Mouse (Mus musculus) MEL-GATA-1-ER (cell line): ENCODE data around the gene Cwc25.
"Not testable (repeated sequence)": the region's sequence is repeated elsewhere in the genome, so short reads cannot be mapped to it uniquely, and the experiment has no call there.

Experiments
- DNase-seq: peaks from one replicate; pipeline ENCODE4 v3.0.0-alpha.2; 2012; ENCODE audit warnings: low read depth; ENCODE audit errors: extremely low read depth

Gene Cwc25

GRCm38 (mm10) chr11:97775808-97776496, 9.6 kb upstream of the Cwc25 start, which contains the start of gene 1700001P01Rik:
1700001P01Rik (minus strand) TSS chr11:97775918.
- DNase-seq = peak; percentile 27

DNA sequence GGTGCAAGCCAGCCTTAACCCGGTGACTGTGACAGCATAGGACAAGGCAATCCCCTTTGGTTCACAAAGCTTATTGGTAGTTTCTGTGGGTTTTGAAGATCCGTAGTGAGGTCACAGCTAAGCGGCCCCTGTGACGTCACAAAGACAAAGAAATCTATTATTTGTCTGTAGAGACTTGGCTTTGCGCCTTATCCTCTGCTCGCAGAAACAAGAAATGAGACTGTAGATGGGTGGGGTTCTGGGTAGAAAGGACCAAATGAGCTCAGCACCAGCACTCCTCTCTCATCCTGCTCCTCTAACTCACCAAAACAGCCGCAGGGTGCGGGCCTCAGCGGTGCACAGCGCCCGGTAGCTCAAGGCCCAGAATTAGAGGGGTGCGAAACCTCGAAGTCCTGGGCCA, 8.8 kb upstream of the Cwc25 start:
- no peak for DNase-seq

- DNase-seq = no peak
These were observed 5.1 kb upstream of the Cwc25 start for GRCm38 (mm10) chr11:97771410-97771809.

GRCm38 (mm10) chr11:97769704-97770103, 3.3 kb upstream of the Cwc25 start:
- no peak for DNase-seq

- DNase-seq = no peak
These were observed 4.7 kb downstream of the Cwc25 start for GRCm38 (mm10) chr11:97761638-97762037.

- no peak for DNase-seq
These were observed 7.4 kb downstream of the Cwc25 start for GRCm38 (mm10) chr11:97758942-97759341.

- DNase-seq = no peak
These were observed 8.2 kb downstream of the Cwc25 start for GRCm38 (mm10) chr11:97758125-97758524.

- DNase-seq = no peak
These were observed 13.1 kb downstream of the Cwc25 start for GRCm38 (mm10) chr11:97753277-97753676.

GRCm38 (mm10) chr11:97748496-97748895, 17.9 kb downstream of the Cwc25 start:
- DNase-seq = no peak

GRCm38 (mm10) chr11:97747773-97748172, 18.6 kb downstream of the Cwc25 start:
- DNase-seq = no peak

- no peak for DNase-seq
These were observed 21.0 kb downstream of the Cwc25 start for GRCm38 (mm10) chr11:97745331-97745721.

GRCm38 (mm10) chr11:97744718-97745330, 21.5 kb downstream of the Cwc25 start:
- DNase-seq = peak; percentile 97

GRCm38 (mm10) chr11:97744063-97744717, 22.2 kb downstream of the Cwc25 start, which contains the start of gene Pip4k2b:
Pip4k2b (minus strand) TSS chr11:97744704.
- DNase-seq = no peak

DNA sequence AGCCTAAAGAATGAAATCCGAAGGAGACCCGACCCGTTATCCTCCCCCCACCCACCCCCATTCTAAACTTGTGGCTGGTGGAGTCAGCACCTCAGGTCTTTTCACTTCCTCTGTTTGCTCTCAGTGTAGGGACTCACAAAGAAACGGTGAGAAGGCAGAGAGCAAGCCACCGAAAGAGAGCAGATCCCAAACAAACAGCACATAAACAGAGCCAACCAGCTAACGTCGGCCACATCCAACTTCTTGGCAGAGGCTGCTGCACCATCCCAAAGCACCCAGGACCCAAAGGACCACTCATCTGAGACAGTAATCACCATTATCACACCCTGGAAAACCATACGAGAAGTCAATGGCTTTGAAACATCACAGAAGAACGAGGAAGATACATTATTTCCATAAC, 22.9 kb downstream of the Cwc25 start:
- DNase-seq = peak; percentile 29

GRCm38 (mm10) chr11:97742591-97742990, 23.8 kb downstream of the Cwc25 start:
- DNase-seq = no peak

- no peak for DNase-seq
These were observed 24.2 kb downstream of the Cwc25 start for GRCm38 (mm10) chr11:97742157-97742556.

DNA sequence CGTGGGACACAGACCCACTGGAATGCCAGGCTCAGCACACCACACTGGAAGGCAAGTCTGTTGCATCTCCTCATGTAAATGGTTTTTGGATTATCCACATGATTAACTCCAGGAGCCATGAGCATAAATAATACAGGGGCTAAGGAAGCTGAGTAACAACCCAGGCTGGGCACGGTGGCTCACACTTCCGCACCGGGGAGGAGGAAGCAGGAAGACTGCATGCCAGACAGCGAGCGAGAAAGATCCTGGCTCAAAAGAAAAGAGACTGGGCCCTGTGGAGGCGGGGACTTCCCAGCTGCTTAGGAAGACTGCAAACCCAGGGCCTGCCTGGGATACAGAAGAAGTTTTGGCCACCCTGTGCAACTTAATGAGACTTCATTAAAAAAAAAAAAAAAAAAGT, 26.2 kb downstream of the Cwc25 start:
- no peak for DNase-seq

DNA sequence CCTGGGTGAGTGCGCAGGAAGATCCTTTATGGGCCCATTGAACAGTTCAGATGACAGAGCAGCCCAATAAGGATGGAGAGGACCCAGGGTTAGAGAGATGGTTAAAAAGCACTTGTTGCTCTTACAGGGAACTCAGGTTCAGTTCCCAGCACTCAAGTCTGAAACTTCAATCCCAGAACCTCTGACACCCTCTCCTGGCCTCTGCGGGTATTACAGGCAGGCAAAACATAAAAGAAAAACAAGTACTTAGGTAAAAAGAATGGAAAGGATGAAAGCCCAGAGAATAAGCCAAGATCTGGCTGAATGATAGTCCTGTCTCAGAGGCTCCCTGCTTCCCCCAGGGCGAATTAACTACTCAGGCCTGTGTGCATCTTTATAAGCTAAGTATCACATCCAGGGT, 27.2 kb downstream of the Cwc25 start:
- DNase-seq = no peak

DNA sequence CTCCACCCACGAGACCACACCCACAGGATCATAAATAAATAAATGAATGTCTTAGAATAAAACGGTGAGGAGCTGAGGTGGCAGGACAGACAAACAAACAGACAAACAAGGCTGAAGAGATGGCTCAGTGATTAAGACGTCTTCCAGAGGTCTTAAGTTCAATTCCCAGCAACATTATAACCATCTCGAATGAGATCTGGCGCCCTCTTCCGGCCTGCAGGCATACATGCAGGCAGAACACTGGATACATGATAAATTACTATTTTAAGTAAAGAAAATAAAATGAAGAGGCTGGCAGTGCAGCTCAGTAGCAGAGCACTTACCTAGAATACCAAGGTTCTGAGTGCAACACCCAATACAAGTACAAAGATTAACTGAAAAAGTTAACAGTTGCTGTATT, 27.7 kb downstream of the Cwc25 start:
- DNase-seq = no peak

- no peak for DNase-seq
These were observed 28.8 kb downstream of the Cwc25 start for GRCm38 (mm10) chr11:97737600-97737999.

DNA sequence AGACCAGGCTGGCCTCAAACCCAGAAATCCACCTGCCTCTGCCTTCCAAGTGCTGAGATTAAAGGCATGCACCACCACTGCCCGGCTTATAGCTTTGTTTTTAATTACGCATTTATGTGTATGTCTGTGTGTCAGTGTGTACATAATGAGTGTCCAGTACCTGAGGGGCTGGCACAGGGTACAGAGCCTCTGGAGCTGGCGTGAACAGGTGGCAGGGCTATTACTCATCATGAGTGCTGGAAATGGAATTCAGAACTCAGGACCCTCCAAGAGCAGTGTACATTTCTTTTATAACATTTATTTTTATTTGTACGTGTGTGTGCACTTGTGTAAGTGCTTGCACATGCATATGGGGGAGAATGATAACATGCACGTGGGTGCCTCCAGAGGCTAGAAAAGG, 29.7 kb downstream of the Cwc25 start:
- no peak for DNase-seq

DNA sequence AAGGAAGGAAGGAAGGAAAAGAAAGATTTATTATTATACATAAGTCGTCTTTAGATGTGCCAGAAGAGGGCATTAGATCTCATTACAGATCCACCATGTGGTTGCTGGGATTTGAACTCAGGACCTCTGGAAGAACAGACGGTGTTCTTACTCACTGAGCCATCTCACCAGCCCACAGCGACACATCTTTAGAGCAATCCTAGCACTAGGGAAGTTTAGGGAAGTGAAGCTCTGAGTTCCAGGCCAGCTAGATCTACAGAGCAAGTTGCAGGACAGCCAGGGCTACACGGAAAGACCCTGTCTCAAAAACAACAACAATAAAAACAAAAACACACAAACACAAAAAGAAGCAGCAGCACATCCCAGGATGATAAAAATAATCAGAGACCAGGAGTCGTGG, 31.5 kb downstream of the Cwc25 start:
- DNase-seq = not testable (repeated sequence)

DNA sequence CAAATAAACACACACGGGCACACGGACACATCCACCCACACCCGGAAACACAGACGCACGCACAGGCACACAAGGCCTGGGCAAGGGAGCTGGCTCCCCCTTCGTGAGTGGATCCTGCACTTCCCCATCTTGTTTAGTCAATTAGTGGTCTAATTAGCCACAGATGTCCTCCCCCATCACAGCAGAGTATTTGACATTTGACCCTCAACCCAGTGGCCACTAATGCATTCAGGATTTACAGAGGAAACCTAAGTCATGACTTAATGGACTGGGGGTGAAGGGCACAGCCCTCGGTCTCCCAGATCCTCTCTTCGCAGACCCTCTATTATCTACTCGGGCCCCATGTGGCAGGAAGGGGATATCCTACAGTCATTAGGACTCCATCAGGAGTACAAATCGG, 32.7 kb downstream of the Cwc25 start:
- DNase-seq = no peak
